Mouse (Mus musculus): Measurements from ENCODE around the gene Cyp4f14. TPM values are rescaled to one million over a fixed set of nuclear protein-coding genes. Genes with fewer than 3 reads are reported as not detected.
"Not testable (repeated sequence)": the region's sequence is repeated elsewhere in the genome, so short reads cannot be mapped to it uniquely, and the experiment has no call there.

The Cyp4f14 gene
- polyA plus RNA-seq, 1 experiment from 2014 or later = not detected

DNA sequence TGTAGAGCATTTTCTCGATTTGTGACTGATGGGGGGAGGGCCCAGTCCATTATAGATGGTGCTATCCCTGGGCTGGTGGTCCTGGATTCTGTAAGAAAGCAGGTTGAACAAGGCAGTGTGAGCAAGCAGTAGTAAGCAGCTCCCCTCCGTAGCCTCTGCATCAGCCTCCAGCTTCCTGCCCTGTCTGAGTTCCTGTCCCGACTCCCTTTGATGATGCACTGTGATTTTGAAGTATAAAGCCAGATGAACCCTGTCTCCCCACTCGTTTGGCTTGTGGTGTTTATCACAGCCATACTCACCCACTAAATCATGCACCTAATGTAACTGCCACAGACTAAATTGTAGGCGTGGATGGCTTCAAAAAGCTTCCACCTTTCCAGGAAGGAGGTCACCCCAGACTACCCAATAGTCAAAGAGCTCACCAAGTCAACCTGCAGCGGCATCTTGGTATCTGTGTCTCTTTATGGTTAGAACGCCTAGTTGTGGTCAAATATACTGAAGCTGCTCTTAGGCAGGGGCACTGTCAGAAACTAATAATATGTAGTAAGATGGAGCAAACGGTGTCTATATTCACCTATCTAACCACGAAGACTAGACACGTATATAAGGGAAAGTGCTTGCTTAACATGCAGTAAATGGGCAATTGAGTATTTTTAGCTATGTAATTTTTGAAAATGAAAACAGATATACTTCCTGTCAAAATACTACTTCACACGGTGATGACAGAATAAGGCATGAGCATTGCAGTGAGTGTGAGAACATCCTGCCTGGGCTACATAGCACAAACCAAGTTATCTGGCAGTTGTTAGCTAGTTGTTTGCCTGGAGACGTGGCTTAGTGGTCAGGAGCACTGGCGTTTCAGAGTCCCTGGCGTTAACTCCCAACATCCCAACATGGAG lies 36.6 kb downstream of the Cyp4f14 start:
- Histone ChIP-seq H3K4me2 (replicated peaks; ENCODE audit: low read depth, low read length) (no peak overlapping the region), H3K9me3 (ENCODE audit: control insufficient read depth, low read length) (no peaks in the 10 kb centered on the region), H3K27ac (ENCODE audit: low read depth, low read length) (no peak overlapping the region), H3K27me3 (ENCODE audit: control insufficient read depth, insufficient read depth, low read length) (peaks cover 4% of the 10 kb centered on the region; the same call in 1 of the 2 replicates), H3K4me1 (ENCODE audit: control insufficient read depth, insufficient read depth, low read length) (no peaks in the 10 kb centered on the region), H3K36me3 (ENCODE audit: control insufficient read depth, insufficient read depth, low read length) (peaks cover 35% of the 10 kb centered on the region), H3K4me3 (ENCODE audit: low read length) (no peak overlapping the region), H3K9ac (ENCODE audit: low read depth, low read length) (no peak overlapping the region)
- no peak for ATAC-seq (ENCODE audit: low FRiP score, low TSS enrichment)
- 93% methylated on average over 14 of the region's 14 CpGs for WGBS

DNA sequence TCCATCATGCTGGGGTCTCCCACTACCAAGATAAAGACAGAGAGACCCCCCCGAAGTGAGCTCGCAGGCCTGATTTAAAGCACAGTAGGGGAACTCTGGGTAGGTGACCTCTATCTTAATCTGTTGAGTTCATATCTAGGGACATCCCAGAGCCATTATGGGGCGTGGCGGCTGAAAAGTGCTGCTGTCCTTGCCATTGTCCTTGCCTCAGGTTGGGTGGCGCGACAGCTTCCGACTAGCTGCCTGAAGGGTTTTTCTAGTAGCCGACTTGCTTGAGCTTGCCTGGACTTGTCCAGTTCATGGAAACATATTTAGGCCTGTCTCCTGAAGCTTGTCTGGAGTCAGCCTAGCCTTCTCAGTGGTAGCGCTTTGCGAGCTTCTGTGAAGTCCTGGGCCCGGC lies 38.4 kb downstream of the Cyp4f14 start:
- no peak overlapping the region for H3K27ac ChIP-seq (ENCODE audit: low read depth, low read length)
- peaks cover 4% of the 10 kb centered on the region; the same call in 1 of the 2 replicates for H3K27me3 ChIP-seq (ENCODE audit: control insufficient read depth, insufficient read depth, low read length)
- no peak overlapping the region for H3K9ac ChIP-seq (ENCODE audit: low read depth, low read length)
- 95% methylated on average over 11 of the region's 11 CpGs for WGBS
- H3K4me1 ChIP-seq (ENCODE audit: control insufficient read depth, insufficient read depth, low read length) = no peaks in the 10 kb centered on the region
- H3K9me3 ChIP-seq (ENCODE audit: control insufficient read depth, low read length) = no peaks in the 10 kb centered on the region
- H3K36me3 ChIP-seq (ENCODE audit: control insufficient read depth, insufficient read depth, low read length) = peaks cover 24% of the 10 kb centered on the region; the same call in 1 of the 2 replicates
- ATAC-seq (ENCODE audit: low FRiP score, low TSS enrichment) = no peak
- H3K4me3 ChIP-seq (ENCODE audit: low read length) = no peak overlapping the region
- H3K4me2 ChIP-seq (replicated peaks; ENCODE audit: low read depth, low read length) = no peak overlapping the region

DNA sequence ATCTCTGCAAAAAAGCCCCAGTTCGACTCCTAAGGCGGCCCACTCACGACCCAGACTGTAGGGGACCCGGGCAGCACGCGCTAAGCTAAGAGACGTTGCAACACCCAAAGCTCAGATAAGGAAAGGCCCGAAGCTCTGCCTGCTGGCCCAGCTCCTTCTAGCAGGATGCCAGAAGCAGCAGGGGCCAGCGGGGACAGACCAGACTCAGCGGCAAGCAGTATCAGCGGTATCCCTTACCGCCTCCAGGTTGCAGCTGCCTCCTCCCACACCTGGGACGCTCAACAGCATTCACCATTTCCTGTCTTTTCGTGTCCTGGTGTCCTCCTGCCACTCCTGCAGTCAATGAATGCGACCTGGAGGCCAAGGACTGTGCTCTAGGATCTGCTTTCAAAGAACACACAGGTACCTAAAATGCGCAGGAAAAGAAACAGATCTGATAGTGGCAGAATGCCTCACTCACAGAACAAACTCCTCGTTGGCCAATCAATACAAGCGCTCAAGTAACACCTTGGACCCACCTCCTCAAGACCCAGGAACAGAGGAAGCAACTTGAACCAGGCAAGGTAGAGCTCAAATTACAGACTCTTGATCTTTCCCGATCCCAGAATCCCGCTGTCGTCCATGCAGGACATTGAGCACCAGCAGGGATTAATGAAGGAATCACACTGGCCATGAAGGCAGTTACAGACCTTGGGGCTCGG lies 39.5 kb downstream of the Cyp4f14 start:
- no peaks in the 10 kb centered on the region for H3K9me3 ChIP-seq (ENCODE audit: control insufficient read depth, low read length)
- H3K36me3 ChIP-seq (ENCODE audit: control insufficient read depth, insufficient read depth, low read length) = peaks cover 12% of the 10 kb centered on the region; the same call in 1 of the 2 replicates
- ATAC-seq (ENCODE audit: low FRiP score, low TSS enrichment) = no peak
- H3K27me3 ChIP-seq (ENCODE audit: control insufficient read depth, insufficient read depth, low read length) = peaks cover 4% of the 10 kb centered on the region; the same call in 1 of the 2 replicates
- H3K4me2 ChIP-seq (replicated peaks; ENCODE audit: low read depth, low read length) = peak overlapping the region; percentile 36
- H3K27ac ChIP-seq (ENCODE audit: low read depth, low read length) = 0 out of 2 replicates have a peak overlapping the region, but pooled peaks have one; percentile 7
- no peaks in the 10 kb centered on the region for H3K4me1 ChIP-seq (ENCODE audit: control insufficient read depth, insufficient read depth, low read length)
- no peak overlapping the region for H3K9ac ChIP-seq (ENCODE audit: low read depth, low read length)
- WGBS = 5% methylated on average over 22 of the region's 22 CpGs
- peak overlapping the region; percentile 16 for H3K4me3 ChIP-seq (ENCODE audit: low read length)

DNA sequence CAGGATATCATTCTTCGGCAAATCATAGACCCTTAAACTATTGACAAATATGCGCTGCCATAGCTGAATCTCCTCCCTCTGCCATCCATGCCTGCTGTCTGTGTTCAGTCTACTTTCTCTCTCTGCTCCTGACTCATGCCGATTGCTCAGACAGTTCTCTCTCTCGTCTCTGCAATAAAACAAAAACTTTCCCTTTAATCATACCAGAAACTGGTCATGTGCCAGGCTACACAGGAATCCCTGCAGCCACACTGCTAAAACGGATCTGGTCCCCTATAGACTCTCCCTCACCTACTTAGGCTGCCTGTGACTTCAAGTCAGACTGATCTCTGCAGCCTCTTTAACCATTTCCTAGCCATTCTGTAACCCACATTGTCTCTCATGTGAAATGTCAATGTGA lies 44.4 kb downstream of the Cyp4f14 start:
- 73% methylated on average over 5 of the region's 5 CpGs for WGBS
- H3K36me3 ChIP-seq (ENCODE audit: control insufficient read depth, insufficient read depth, low read length) = no peaks in the 10 kb centered on the region
- H3K9me3 ChIP-seq (ENCODE audit: control insufficient read depth, low read length) = peaks cover 3% of the 10 kb centered on the region; the same call in 1 of the 2 replicates
- ATAC-seq (ENCODE audit: low FRiP score, low TSS enrichment) = no peak
- H3K9ac ChIP-seq (ENCODE audit: low read depth, low read length) = no peak overlapping the region
- H3K4me1 ChIP-seq (ENCODE audit: control insufficient read depth, insufficient read depth, low read length) = no peaks in the 10 kb centered on the region
- H3K27ac ChIP-seq (ENCODE audit: low read depth, low read length) = no peak overlapping the region
- H3K4me2 ChIP-seq (replicated peaks; ENCODE audit: low read depth, low read length) = no peak overlapping the region
- H3K4me3 ChIP-seq (ENCODE audit: low read length) = no peak overlapping the region
- H3K27me3 ChIP-seq (ENCODE audit: control insufficient read depth, insufficient read depth, low read length) = peaks cover 4% of the 10 kb centered on the region; the same call in 1 of the 2 replicates

- no peak for ATAC-seq (ENCODE audit: low FRiP score, low TSS enrichment)
- 73% methylated on average over 4 of the region's 4 CpGs for WGBS
- H3K9ac ChIP-seq (ENCODE audit: low read depth, low read length) = no peak overlapping the region
Measured at GRCm38 (mm10) chr17:32872091-32872490, 45.1 kb downstream of the Cyp4f14 start.

DNA sequence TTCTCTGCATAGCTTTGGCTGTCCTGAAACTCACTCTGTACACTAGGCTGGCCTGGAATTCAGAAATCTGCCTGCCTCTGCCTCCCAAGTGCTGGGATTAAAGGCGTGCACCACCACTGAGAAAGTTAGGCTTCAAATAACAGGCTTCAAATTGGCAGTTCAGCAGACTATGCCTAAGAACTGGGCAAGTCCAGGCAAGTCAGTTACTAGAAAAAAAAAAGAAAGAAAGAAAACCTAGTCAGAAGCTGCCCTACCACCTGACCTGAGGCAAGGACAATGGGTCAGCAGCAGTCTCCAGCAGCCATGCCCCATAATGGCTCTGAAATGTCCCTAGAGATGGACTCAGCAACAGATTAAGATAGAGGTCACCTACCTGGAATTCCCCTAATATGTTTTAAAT lies 45.7 kb downstream of the Cyp4f14 start:
- H3K9ac ChIP-seq (ENCODE audit: low read depth, low read length) = no peak overlapping the region
- no peak for ATAC-seq (ENCODE audit: low FRiP score, low TSS enrichment)

More at GRCm38 (mm10) chr17:32872091-32872490, 45.1 kb downstream of the Cyp4f14 start:
- peaks cover 3% of the 10 kb centered on the region; the same call in 1 of the 2 replicates for H3K9me3 ChIP-seq (ENCODE audit: control insufficient read depth, low read length)
- no peaks in the 10 kb centered on the region for H3K36me3 ChIP-seq (ENCODE audit: control insufficient read depth, insufficient read depth, low read length)
- H3K27me3 ChIP-seq (ENCODE audit: control insufficient read depth, insufficient read depth, low read length) = peaks cover under 1% of the 10 kb centered on the region; the same call in 1 of the 2 replicates
- no peak overlapping the region for H3K4me2 ChIP-seq (replicated peaks; ENCODE audit: low read depth, low read length)
- no peak overlapping the region for H3K4me3 ChIP-seq (ENCODE audit: low read length)
- no peaks in the 10 kb centered on the region for H3K4me1 ChIP-seq (ENCODE audit: control insufficient read depth, insufficient read depth, low read length)
- no peak overlapping the region for H3K27ac ChIP-seq (ENCODE audit: low read depth, low read length)

DNA sequence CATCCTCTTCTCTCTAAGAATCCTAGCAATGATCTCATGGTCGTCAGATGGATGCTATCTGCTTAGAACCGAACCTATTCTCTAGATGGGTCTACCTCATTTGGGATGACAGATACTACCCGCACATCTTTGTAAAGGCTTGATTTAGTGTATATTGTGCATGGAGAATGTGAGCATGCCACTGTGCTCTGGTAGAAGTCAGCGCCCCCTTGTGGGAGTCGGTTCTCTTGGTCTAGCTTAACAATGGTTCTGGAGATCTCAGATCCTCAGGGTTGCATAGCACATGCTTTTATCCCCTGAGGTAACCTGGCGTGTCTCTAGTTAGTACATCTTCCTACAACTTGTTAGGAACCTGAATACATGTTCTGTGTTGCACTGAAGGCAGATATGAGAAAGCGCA lies 49.9 kb downstream of the Cyp4f14 start:
- H3K36me3 ChIP-seq (ENCODE audit: control insufficient read depth, insufficient read depth, low read length); H3K4me2 ChIP-seq (replicated peaks; ENCODE audit: low read depth, low read length); H3K27me3 ChIP-seq (ENCODE audit: control insufficient read depth, insufficient read depth, low read length); H3K27ac ChIP-seq (ENCODE audit: low read depth, low read length); H3K9me3 ChIP-seq (ENCODE audit: control insufficient read depth, low read length); H3K9ac ChIP-seq (ENCODE audit: low read depth, low read length); H3K4me1 ChIP-seq (ENCODE audit: control insufficient read depth, insufficient read depth, low read length); ATAC-seq (ENCODE audit: low FRiP score, low TSS enrichment); H3K4me3 ChIP-seq (ENCODE audit: low read length): not testable (repeated sequence)
- WGBS = 76% methylated on average over 3 of the region's 7 CpGs

More for the DNA sequence above, 45.7 kb downstream of the Cyp4f14 start:
- 0 out of 2 replicates have a peak, but pooled peaks cover 1% of the 10 kb centered on the region for H3K27me3 ChIP-seq (ENCODE audit: control insufficient read depth, insufficient read depth, low read length)
- no peak overlapping the region for H3K4me2 ChIP-seq (replicated peaks; ENCODE audit: low read depth, low read length)
- 97% methylated on average over 1 of the region's 1 CpGs for WGBS
- H3K4me1 ChIP-seq (ENCODE audit: control insufficient read depth, insufficient read depth, low read length) = no peaks in the 10 kb centered on the region
- no peak overlapping the region for H3K27ac ChIP-seq (ENCODE audit: low read depth, low read length)
- no peaks in the 10 kb centered on the region for H3K36me3 ChIP-seq (ENCODE audit: control insufficient read depth, insufficient read depth, low read length)
- no peak overlapping the region for H3K4me3 ChIP-seq (ENCODE audit: low read length)
- H3K9me3 ChIP-seq (ENCODE audit: control insufficient read depth, low read length) = peaks cover 3% of the 10 kb centered on the region; the same call in 1 of the 2 replicates

DNA sequence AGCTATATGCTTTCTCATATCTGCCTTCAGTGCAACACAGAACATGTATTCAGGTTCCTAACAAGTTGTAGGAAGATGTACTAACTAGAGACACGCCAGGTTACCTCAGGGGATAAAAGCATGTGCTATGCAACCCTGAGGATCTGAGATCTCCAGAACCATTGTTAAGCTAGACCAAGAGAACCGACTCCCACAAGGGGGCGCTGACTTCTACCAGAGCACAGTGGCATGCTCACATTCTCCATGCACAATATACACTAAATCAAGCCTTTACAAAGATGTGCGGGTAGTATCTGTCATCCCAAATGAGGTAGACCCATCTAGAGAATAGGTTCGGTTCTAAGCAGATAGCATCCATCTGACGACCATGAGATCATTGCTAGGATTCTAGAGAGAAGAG lies 60.4 kb downstream of the Cyp4f14 start:
- H3K27me3 ChIP-seq (ENCODE audit: control insufficient read depth, insufficient read depth, low read length); H3K36me3 ChIP-seq (ENCODE audit: control insufficient read depth, insufficient read depth, low read length); H3K9ac ChIP-seq (ENCODE audit: low read depth, low read length); H3K4me2 ChIP-seq (replicated peaks; ENCODE audit: low read depth, low read length); H3K4me1 ChIP-seq (ENCODE audit: control insufficient read depth, insufficient read depth, low read length); H3K27ac ChIP-seq (ENCODE audit: low read depth, low read length); H3K9me3 ChIP-seq (ENCODE audit: control insufficient read depth, low read length); ATAC-seq (ENCODE audit: low FRiP score, low TSS enrichment); H3K4me3 ChIP-seq (ENCODE audit: low read length): not testable (repeated sequence)
- 61% methylated on average over 2 of the region's 6 CpGs for WGBS
